Mouse (Mus musculus) Patski (cell line): ENCODE results near the gene Amt. TPM values are rescaled to one million over a fixed set of nuclear protein-coding genes. Genes with fewer than 3 reads are reported as not detected.
A peak's percentile ranks its signal among the peaks of the same experiment; 100 is the strongest.
"Not testable (repeated sequence)": the region's sequence is repeated elsewhere in the genome, so short reads cannot be mapped to it uniquely, and the experiment has no call there.

Experiments
- ATAC-seq: fragments of 100-300 bp; one replicate; pipeline ENCODE4 v1.8.0; 2021
- CTCF ChIA-PET: fragments of 350-600 bp; sonication (Branson Sonifier 250); formaldehyde crosslinking; loops from one replicate; lab custom pipeline; 2022; ENCODE audit warnings: inconsistent platforms; lab: Charles Lee
- POLR2A ChIA-PET: fragments of 350-600 bp; sonication (Branson Sonifier 250); formaldehyde crosslinking; loops from one replicate; lab custom pipeline; 2022; ENCODE audit warnings: antibody characterized with exemption, inconsistent platforms; lab: Charles Lee
- DNase-seq: peaks from one replicate; pipeline ENCODE4 v3.0.0-alpha.2; 2011; ENCODE audit warnings: low read depth, low spot score
- H3K27me3 ChIP-seq: fragments of 371-371 bp; one replicate; pipeline ENCODE4 v1.5.1; 2021
- CTCF ChIP-seq: fragments of 100-300 bp; IDR thresholded peaks from one replicate; pipeline ENCODE4 v1.5.1; 2021
- in situ Hi-C: fragments of 300-500 bp; cut with MboI; formaldehyde crosslinking; loops from 3 replicates; pipeline ENCODE4 v1.11.1; 2018; ENCODE audit warnings: low pct_unique_long_range_greater_than_20kb, mixed read lengths
- polyA plus RNA-seq: library from polyadenylated mRNA; unstranded; gene quantifications from one replicate; pipeline ENCODE4 v1.2.3, GENCODE M21; 2021

Amt gene
- polyA plus RNA-seq, 1 experiment from 2014 or later, result 6.0 TPM

- no peak for ATAC-seq
- CTCF ChIA-PET, result interaction anchor here (0.6 to 3.6 kb wide), 3 partner anchors 10 to 14 kb away, joined by 3 to 9 read pairs (median 3); partner anchors contain the start of gene Nicn1
- no peak for DNase-seq
- POLR2A ChIA-PET, result interaction anchor here (0.7 kb wide), 1 partner anchor 12 kb away, joined by 3 read pairs; no protein-coding TSS in a partner anchor
- no peak for TF ChIP-seq CTCF
- H3K27me3 ChIP-seq, result no peaks in the 10 kb centered on the region
- in situ Hi-C loops, result loop anchor here (5.0 kb wide), 1 partner anchor 43 kb away; the partner anchor contains the start of gene Usp4
Measured at GRCm38 (mm10) chr9:108304716-108305115, 8.1 kb downstream of the Amt start.

GRCm38 (mm10) chr9:108305170-108305569 is 8.5 kb downstream of the Amt start:
- H3K27me3 ChIP-seq, result no peaks in the 10 kb centered on the region
- CTCF ChIA-PET, result interaction anchor here (3.6 kb wide), 1 partner anchor 10 kb away, joined by 9 read pairs; no protein-coding TSS in a partner anchor
- no peak for DNase-seq
- POLR2A ChIA-PET, result interaction anchor here (0.6 to 1.1 kb wide), 3 partner anchors 38 to 45 kb away, joined by 3 to 4 read pairs (median 3); no protein-coding TSS in a partner anchor
- no peak for TF ChIP-seq CTCF
- no peak for ATAC-seq
- in situ Hi-C loops, result loop anchor here (5.0 kb wide), 1 partner anchor 42 kb away; the partner anchor contains the start of gene Usp4

- no peak for TF ChIP-seq CTCF
- DNase-seq (peak; percentile 100), ATAC-seq (peak; percentile 92)
- ChIA-PET CTCF (interaction anchor here (3.6 kb wide), 1 partner anchor 11 kb away, joined by 9 read pairs; no protein-coding TSS in a partner anchor), POLR2A (interaction anchor here (0.6 to 1.2 kb wide), 5 partner anchors 12 to 44 kb away, joined by 3 to 4 read pairs (median 3); no protein-coding TSS in a partner anchor)
- H3K27me3 ChIP-seq, result no peaks in the 10 kb centered on the region
- in situ Hi-C loops, result loop anchor here (5.0 kb wide), 1 partner anchor 41 kb away; the partner anchor contains the start of gene Usp4
Measured at GRCm38 (mm10) chr9:108305629-108306520, 9.2 kb downstream of the Amt start, which contains the start of the genes Rhoa and Tcta. Rhoa (plus strand) TSS chr9:108306129. Tcta (minus strand) TSS chr9:108306160.

- no peaks in the 10 kb centered on the region for H3K27me3 ChIP-seq
- ChIA-PET POLR2A (interaction anchor here (1.0 to 1.2 kb wide), 2 partner anchors 12 to 15 kb away, joined by 3 read pairs; no protein-coding TSS in a partner anchor), CTCF (no interaction called here)
- in situ Hi-C loops, result loop anchor here (5.0 kb wide), 1 partner anchor 41 kb away; the partner anchor contains the start of gene Usp4
- TF ChIP-seq CTCF, result no peak
- ATAC-seq (peak; percentile 60), DNase-seq (no peak)
Measured at GRCm38 (mm10) chr9:108306571-108306980, 9.9 kb downstream of the Amt start.

GRCm38 (mm10) chr9:108307021-108307807 is 10.6 kb downstream of the Amt start:
- ChIA-PET POLR2A (interaction anchor here (0.7 kb wide), 1 partner anchor 27 kb away, joined by 4 read pairs; no protein-coding TSS in a partner anchor), CTCF (no interaction called here)
- in situ Hi-C loops, result loop anchor here (5.0 kb wide), 1 partner anchor 40 kb away; the partner anchor contains the start of gene Usp4
- H3K27me3 ChIP-seq, result no peaks in the 10 kb centered on the region
- TF ChIP-seq CTCF, result no peak
- DNase-seq (no peak), ATAC-seq (no peak)

DNA sequence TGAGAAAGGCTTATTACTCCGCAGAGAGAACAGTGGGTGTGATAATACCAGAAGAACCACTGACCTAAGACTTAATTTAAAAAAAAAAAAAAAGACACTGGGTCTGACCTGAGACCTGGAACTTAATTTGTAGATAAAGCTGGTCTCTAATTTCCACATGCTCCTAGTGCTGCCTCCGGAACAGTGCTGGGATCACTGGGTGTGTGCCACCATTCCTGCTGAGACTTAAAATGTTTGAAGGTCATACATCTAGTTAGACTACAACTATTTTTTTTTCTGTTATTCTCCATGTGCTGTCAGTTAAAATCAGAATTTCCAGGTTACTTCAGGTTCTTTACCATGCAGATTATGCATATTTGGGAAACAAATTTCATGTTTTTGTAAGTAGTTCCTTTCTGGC is 11.5 kb downstream of the Amt start:
- POLR2A ChIA-PET, result interaction anchor here (0.5 to 2.4 kb wide), 5 partner anchors 12 to 264 kb away, joined by 3 to 9 read pairs (median 4); no protein-coding TSS in a partner anchor
- no peak for TF ChIP-seq CTCF
- H3K27me3 ChIP-seq, result no peaks in the 10 kb centered on the region
- no peak for ATAC-seq
- in situ Hi-C loops, result loop anchor here (5.0 kb wide), 1 partner anchor 39 kb away; the partner anchor contains the start of gene Usp4
- CTCF ChIA-PET, result interaction anchor here (0.8 to 1.8 kb wide), 2 partner anchors 13 to 23 kb away, joined by 3 read pairs; no protein-coding TSS in a partner anchor
- DNase-seq, result no peak

- ChIA-PET CTCF (interaction anchor here (1.3 to 1.4 kb wide), 2 partner anchors 8 to 20 kb away, joined by 3 read pairs; no protein-coding TSS in a partner anchor), POLR2A (interaction anchor here (0.6 to 1.0 kb wide), 2 partner anchors 11 to 164 kb away, joined by 3 read pairs; partner anchors contain the start of genes Rhoa and Tcta)
- no peaks in the 10 kb centered on the region for H3K27me3 ChIP-seq
- peak; percentile 58 for TF ChIP-seq CTCF
- no peak for DNase-seq
- in situ Hi-C loops, result no loop called here
- no peak for ATAC-seq
Measured at GRCm38 (mm10) chr9:108317572-108317971, 20.9 kb downstream of the Amt start.

- ATAC-seq, result no peak
- in situ Hi-C loops, result no loop called here
- TF ChIP-seq CTCF, result no peak
- no peaks in the 10 kb centered on the region for H3K27me3 ChIP-seq
- ChIA-PET CTCF (interaction anchor here (1.3 to 1.4 kb wide), 2 partner anchors 8 to 21 kb away, joined by 3 read pairs; no protein-coding TSS in a partner anchor), POLR2A (interaction anchor here (0.9 to 1.0 kb wide), 2 partner anchors 8 to 12 kb away, joined by 3 read pairs; partner anchors contain the start of genes Rhoa and Tcta)
- no peak for DNase-seq
Measured at GRCm38 (mm10) chr9:108318462-108318861, 21.8 kb downstream of the Amt start.

GRCm38 (mm10) chr9:108322054-108322453 is 25.4 kb downstream of the Amt start:
- POLR2A ChIA-PET, ATAC-seq, H3K27me3 ChIP-seq, DNase-seq, in situ Hi-C loops: not testable (repeated sequence)
- TF ChIP-seq CTCF, result peak; percentile 48
- CTCF ChIA-PET, result interaction anchor here (0.7 to 0.9 kb wide), 2 partner anchors 9 to 10 kb away, joined by 3 to 4 read pairs; no protein-coding TSS in a partner anchor
